Mouse (Mus musculus) heart, adult 8-10 months (tissue): ENCODE data around the gene Gypa. TPM values are rescaled to one million over a fixed set of nuclear protein-coding genes. Genes with fewer than 3 reads are reported as not detected.

Experiments used
- DNase-seq: peaks from one replicate; pipeline ENCODE4 v3.0.0; 2022; ENCODE audit warnings: low spot score
- total RNA-seq, 4 experiments: library from RNA; stranded (reverse); gene quantifications; 2 replicates each; pipeline ENCODE4 v1.2.4; 2022

Gene Gypa
- total RNA-seq: under 1 TPM in 3 of 4 experiments, not detected in 1; 0.22 to 0.54 (median 0.52) TPM

DNA sequence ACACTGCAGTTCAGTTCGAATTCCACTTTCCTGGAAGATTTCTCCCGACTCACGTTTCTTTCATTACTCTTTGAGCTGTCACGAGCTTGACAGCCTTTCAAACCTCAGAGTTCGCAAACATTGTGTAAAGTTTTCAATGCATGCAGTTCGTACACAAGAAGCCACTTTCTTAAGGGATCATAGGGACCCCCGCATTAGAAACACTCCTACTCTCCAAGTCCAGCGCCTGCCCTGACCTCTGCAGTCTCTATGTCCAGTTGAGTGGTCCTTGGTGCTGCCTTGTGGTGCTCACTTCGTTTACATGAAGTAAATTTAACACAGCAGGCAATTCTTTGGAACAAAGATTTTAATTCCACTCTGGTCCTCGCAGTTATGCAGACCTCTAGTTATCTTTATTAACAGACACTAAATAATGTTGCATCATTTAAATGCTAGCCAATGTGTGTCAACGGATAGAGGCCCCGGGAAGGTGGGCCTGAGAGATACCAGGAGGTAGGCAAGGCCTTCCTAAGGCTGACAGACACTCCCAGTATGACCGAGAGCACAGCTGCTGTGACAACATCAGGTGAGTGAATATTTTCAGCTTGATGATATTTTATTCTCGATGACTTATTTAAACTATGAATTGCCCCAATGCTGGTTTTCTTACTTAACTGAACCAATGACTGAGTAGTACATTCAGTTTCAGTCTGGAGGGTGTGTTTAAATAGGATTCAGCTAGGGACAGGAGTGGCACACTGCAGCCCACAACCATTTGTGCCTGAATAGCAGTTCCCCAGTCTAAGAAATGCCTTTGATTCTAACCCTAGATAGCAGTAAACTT lies at the start of gene Gypa:
TSS of gene Gypa (plus strand) at position 259 of the 823 bp plus-strand sequence.
- no peak for DNase-seq

- no peak for DNase-seq
Measured at GRCm38 (mm10) chr8:80444534-80445072, 49.0 kb upstream of the Gypa start.

- no peak for DNase-seq
Measured at GRCm38 (mm10) chr8:80447217-80447616, 46.4 kb upstream of the Gypa start.

DNA sequence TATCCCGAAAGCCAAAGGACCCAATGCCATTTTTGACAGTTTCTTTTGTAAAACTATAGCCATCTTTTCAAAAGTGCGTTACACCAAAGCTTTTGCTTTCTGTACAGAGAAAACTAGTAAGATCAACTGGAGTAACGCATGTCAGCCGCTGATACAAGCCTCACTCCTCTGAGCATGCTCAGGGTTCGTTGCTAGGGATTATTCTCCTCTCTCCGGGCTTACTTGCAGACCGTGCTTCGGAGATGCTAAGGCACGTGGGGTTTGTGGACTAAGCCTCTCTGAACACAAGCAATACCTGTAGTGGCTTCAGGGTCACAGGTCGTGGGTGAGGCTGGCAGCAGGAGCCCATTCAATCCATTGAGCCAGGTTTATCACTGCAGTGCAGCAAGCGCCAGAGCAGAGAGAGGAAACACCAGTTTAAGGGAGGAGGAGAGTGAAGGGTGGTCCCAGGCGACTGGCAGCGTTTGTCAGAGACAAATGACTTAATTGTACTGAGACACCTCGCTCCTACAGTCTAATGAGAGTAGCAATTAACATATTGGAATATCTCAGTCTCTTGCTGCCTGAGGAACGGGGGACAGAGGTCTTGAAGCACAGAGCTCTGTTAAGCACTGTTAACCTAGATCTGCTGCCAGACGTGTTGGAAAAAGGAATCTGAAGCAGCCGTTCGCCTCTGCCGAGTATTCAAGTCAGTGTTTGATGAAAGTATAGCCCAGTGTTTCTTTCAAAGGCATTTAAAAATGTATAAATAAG lies 41.5 kb upstream of the Gypa start:
- DNase-seq: no peak

DNA sequence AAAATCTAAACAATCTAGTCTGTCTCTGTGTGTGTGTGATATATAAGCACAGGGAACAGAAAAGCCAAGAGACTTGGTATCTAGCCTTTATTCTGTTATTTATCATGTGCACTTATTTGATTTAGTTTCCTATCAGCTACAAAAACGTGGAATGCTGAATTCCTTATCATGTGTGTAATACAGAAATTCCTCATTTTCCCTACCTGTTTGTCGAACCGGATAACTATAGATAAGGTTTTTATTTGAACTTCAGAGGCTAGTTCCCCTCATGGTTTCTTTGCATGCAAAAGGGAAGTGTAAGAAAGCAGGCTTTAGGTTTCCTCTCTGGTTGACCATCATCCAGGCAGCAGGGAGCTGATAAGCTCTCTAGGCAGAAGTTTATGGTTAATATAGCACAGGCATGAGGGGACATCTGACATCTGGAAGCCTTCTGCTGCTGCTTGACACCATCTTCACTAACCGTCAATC lies 30.1 kb upstream of the Gypa start:
- no peak for DNase-seq

GRCm38 (mm10) chr8:80474971-80475370 lies 18.6 kb upstream of the Gypa start:
- DNase-seq: no peak

- no peak for DNase-seq
Measured at GRCm38 (mm10) chr8:80478156-80478555, 15.4 kb upstream of the Gypa start.

DNA sequence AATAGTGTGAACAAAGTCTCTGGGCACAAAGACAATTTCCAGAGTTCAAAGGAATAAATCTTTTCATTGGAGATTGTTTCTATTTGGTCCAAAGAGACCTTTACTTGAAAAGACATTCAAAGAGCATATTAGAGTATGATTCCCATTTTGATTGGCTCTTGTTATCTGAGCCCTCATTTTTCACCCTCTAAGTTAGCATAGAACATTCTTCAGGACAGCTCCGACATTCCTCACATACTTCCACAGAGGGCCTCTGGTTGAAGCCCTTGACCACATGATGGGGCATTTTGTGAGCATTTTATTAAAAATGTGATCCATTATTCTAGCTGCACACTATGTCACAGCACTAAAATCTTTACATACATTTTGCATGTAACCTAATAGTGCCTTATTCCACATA lies 14.5 kb upstream of the Gypa start:
- no peak for DNase-seq

DNA sequence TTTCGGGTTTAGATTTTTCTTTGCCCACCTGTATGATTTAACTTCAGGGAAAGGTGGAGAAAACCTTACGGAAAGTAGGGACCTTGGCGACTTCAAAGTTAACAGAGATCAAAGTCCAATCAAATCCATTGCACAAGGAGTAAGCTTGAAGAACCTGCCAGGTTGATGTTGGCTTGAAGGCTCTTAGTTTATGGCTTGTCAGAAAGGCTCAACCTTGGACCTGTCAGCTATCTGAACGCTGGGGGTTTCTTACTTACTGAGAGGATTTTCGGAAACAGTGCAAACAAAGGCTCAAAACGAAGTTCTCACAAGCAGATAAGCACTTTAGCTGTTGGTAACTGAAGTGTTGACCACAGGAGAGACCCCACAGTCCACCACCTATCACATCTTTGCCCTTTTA lies 11.4 kb upstream of the Gypa start:
- DNase-seq: no peak

DNA sequence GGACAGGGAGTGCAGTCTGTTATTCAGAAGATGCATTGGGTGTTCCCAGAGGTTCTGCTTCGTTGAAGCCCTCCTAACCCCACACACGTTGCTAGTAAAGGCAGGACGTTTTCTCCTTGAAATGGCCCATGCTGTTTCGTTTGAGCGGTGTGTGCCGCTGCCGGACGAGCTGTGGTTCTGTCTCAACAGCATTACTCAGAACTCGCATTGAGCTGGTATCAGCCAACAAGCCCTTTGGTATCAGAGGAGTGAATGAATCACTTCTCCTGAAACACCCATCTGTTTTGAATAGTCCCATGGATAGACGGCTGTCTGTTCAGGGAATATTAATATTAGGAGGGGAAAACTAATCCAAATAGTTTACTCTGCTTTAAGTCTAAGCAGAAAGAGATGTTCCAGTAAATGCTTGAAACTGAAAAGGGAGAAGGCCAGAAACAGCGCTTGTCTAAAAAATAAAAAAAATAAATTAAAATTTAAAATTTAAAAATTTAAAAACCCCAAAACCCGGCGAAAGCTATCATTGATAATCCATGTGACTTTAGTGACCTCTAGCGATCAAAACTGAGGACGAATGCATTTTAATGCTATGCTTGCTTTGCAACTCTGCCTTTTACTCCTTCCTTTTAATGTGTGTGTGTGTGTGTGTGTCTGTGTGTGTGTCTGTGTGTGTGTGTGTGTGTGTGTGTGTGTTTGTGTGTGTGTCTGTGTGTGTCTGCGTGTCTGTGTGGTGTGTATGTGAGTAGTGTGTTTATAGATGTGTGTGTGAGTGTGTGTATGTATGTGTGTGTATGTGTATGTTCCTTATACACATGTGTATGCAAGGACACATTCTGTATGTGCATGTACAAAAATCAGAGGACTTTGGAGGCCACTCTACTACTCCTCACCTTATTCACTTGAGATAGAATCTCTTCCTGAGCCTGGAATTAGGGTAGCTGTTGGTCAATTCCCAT lies 10.5 kb upstream of the Gypa start:
- DNase-seq: no peak

GRCm38 (mm10) chr8:80491562-80491961 lies 2.0 kb upstream of the Gypa start:
- no peak for DNase-seq

GRCm38 (mm10) chr8:80492987-80493441 lies 567 bp upstream of the Gypa start:
- DNase-seq: peak; percentile 20

DNA sequence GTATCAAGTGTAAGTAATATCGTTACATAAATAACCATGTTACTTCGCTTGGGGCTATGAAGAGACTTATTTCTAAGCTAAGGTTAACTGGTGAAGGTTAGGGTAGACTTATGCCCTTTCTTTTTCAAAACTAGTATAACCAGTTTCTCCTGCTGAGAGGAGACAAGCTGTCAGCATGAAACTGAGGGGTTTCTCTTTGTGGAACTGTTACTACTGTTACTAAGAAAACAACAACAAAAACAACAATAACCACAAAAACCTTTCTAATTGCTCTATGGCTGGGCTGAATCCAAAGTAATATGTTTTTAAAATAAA lies 722 bp downstream of the Gypa start:
- DNase-seq: no peak

DNA sequence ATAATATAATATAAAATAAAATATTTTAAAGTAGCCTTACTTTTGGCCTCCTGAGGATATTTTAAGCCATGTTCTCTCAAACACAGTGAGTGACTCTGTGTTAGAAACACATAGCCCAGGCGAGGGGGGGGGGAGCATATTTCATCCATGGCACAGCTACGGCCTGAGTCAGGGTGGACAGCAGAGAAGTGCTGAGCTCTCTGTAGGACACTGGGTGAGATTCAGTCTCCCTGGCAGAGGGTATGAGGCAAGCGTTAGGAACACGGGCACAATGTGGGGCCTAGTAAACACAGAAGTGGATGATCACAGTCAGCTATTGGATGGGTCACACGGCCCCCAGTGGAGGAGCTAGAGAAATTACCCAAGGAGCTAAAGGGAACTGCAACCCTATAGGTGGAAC lies 1.2 kb downstream of the Gypa start:
- no peak for DNase-seq

DNA sequence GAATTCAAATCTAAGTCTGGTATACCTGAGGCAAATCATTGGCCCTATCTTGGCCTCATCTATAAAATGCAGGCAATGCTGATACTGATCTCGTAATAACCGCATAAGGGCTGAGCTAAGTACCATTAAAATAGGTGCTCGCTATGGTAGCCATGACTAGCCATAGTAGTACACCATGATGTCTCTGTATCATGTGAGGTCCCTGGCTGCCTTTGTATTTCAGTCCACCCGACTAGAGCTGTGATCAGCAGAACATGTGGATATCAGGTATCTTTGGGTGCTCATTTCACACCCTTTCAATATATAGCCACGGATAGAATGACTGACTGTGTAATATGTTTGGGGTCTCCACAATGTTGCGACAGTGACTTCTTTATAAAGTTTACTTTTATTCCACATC lies 1.9 kb downstream of the Gypa start:
- no peak for DNase-seq

DNA sequence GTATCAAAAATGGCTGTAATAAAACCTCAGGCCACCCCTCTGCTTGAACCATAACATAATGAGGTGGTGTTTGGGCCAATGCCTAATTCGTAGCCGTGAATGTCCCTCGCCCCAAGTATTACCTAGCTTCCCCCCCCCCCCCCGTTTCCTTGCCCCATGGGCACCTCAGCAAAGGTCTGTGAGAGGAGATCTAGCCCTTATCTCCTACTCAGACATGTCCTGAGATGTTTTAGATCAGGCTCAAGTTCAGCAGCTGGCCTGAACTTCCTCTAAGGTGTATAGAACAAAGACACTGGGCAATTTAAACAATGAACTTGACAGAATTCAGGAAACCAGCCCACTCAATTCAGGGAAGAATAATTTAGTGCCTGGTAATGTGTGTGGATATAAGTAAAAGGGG lies 3.7 kb downstream of the Gypa start:
- no peak for DNase-seq

DNA sequence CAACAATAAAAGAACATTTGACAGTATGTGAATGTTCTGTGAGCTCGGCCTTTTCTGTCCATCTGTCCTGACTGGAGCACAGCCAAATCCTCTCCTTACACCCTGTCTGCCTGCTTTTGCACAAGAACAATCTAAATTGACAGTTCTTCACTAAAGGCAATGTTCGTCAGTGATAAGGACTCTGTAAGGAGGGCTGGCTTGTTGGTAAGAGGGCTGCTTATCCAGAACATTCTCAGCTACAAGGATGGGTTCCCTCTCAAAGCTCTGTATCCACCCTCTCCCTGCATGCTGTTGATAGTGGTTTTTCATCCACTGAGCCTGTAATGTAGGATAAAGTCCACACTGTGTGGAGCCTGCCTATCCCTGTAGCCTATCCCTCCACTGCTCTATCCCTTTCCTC lies 6.7 kb downstream of the Gypa start:
- DNase-seq: no peak

DNA sequence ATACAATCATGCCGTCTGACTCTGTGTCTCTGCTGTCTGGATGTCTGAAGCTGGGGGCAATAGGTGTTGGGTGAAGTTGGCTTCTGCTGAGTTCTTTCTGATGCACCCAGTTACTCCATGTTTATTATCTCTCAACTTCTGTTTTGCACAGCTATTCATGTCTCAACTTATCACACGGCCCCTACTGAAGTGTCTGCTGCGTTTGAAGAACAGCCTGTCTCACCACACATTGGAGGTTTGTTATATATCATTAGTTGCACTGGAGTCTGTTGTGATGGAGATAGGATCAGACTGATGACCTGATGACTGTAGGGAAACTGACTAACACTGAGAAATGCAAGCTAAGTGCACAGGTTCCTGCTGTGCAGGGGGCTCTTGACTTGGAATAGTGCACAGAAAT lies 7.2 kb downstream of the Gypa start:
- no peak for DNase-seq

GRCm38 (mm10) chr8:80501283-80501682 lies 7.7 kb downstream of the Gypa start:
- no peak for DNase-seq

GRCm38 (mm10) chr8:80526382-80527355 lies 33.1 kb downstream of the Gypa start:
- DNase-seq: no peak
